Mouse (Mus musculus) intestine, postnatal 0 days (tissue): Measurements from ENCODE around the gene Sh3bgrl2. TPM values are rescaled to one million over a fixed set of nuclear protein-coding genes. Genes with fewer than 3 reads are reported as not detected.
"Not testable (repeated sequence)": the region's sequence is repeated elsewhere in the genome, so short reads cannot be mapped to it uniquely, and the experiment has no call there.

Experiments used
- ATAC-seq: fragments of 200-750 bp; cut with Nextera tagmentation; 2 replicates; pipeline ENCODE4 v1.8.0; 2017; ENCODE audit warnings: mild to moderate bottlenecking, moderate TSS enrichment, moderate library complexity
- H3K27ac ChIP-seq: fragments of 300-500 bp; sonication (generic); 2 replicates; pipeline ENCODE4 v1.5.1; 2014; ENCODE audit warnings: mild to moderate bottlenecking, low read depth, low read length, moderate library complexity
- H3K27me3 ChIP-seq: fragments of 300-500 bp; sonication (generic); replicated peaks from 2 replicates; pipeline ENCODE4 v1.6.1; 2014; ENCODE audit warnings: low read length, mixed read lengths; ENCODE audit not compliant: control insufficient read depth, insufficient read depth
- H3K36me3 ChIP-seq: fragments of 300-500 bp; sonication (generic); 2 replicates; pipeline ENCODE4 v1.6.1; 2014; ENCODE audit warnings: mild to moderate bottlenecking, moderate library complexity; ENCODE audit not compliant: control insufficient read depth, insufficient read depth
- H3K4me1 ChIP-seq: fragments of 300-500 bp; sonication (generic); replicated peaks from 2 replicates; pipeline ENCODE4 v1.6.1; 2014; ENCODE audit warnings: antibody characterized with exemption, low read length, mixed read lengths; ENCODE audit not compliant: control insufficient read depth, insufficient read depth
- H3K4me2 ChIP-seq: fragments of 300-500 bp; sonication (generic); replicated peaks from 2 replicates; pipeline ENCODE4 v1.6.1; 2014; ENCODE audit warnings: low read depth, mild to moderate bottlenecking, moderate library complexity
- H3K4me3 ChIP-seq: fragments of 300-500 bp; sonication (generic); 2 replicates; pipeline ENCODE4 v1.5.1; 2014; ENCODE audit warnings: low read depth, low read length
- H3K9ac ChIP-seq: fragments of 300-500 bp; sonication (generic); 2 replicates; pipeline ENCODE4 v1.6.1; 2014; ENCODE audit warnings: mild to moderate bottlenecking, low read depth, low read length
- H3K9me3 ChIP-seq: fragments of 300-500 bp; sonication (generic); 2 replicates; pipeline ENCODE4 v1.6.1; 2016; ENCODE audit warnings: mixed run types; ENCODE audit not compliant: control insufficient read depth
- CTCF ChIP-seq: sonication (generic); IDR thresholded peaks from 2 replicates; pipeline ENCODE4 v1.5.1; 2016; ENCODE audit warnings: low read depth, mild to moderate bottlenecking, control low read depth, antibody characterized with exemption, moderate library complexity
- WGBS: fragments of 180-500 bp; shearing (Covaris S2); extraction: QIAGEN DNeasy Blood & Tissue Kit; methylation state at CpG from one replicate; pipeline ENCODE4 v1.1.7; 2014; 5-methylcytosine and 5-hydroxymethylcytosine counted together
- polyA plus RNA-seq: library from polyadenylated mRNA; unstranded; fragments of >200 nt; fragmentation: Nextera tagmentation; extraction: Ambion mirVana; gene quantifications from 2 replicates; pipeline ENCODE4 v1.2.1, GENCODE M21; 2015

Gene Sh3bgrl2
- polyA plus RNA-seq: 19.1 and 21.7 TPM in 2 replicates

GRCm38 (mm10) chr9:83547830-83548689, at the start of gene Sh3bgrl2:
TSS of gene Sh3bgrl2 (plus strand) at chr9:83548327.
- peak; percentile 92 for ATAC-seq

DNA sequence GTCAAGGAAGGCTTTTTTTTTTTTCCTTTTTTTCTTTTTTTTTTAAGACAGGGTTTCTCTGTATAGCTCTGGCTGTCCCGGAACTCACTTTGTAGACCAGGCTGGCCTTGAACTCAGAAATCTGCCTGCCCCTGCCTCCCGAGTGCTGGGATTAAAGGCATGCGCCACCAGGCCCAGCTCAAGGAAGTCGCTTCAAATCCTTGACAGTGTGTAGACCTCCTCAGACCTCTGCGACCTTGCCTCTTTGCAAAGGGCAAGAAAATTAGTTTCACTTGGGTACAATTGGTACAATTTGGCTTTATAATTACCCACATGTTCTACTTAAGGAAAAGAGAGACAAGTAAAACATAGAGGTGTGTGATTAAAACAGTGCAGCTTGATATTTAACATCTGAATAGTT, 29.0 kb upstream of the Sh3bgrl2 start:
- ATAC-seq, H3K27ac ChIP-seq, H3K27me3 ChIP-seq, H3K9ac ChIP-seq, H3K4me2 ChIP-seq, H3K4me1 ChIP-seq, H3K4me3 ChIP-seq, H3K36me3 ChIP-seq, H3K9me3 ChIP-seq: not testable (repeated sequence)
- 81% methylated on average over 5 of the region's 5 CpGs for WGBS

More at GRCm38 (mm10) chr9:83547830-83548689, at the start of gene Sh3bgrl2:
- peak within 1 kb of the TSS; percentile 71 for H3K4me3 ChIP-seq
- no peaks in the 10 kb centered on the region for H3K27me3 ChIP-seq
- H3K4me1 ChIP-seq: peaks cover 4% of the 10 kb centered on the region; the same call in 1 of the 2 replicates
- H3K36me3 ChIP-seq: no peaks in the 10 kb centered on the region
- peak within 1 kb of the TSS; percentile 88 for H3K4me2 ChIP-seq
- no peaks in the 10 kb centered on the region for H3K9me3 ChIP-seq
- H3K27ac ChIP-seq: no peak within 1 kb of the TSS
- peak within 1 kb of the TSS; percentile 64 for H3K9ac ChIP-seq
- no peak for TF ChIP-seq CTCF
- 3% methylated on average over 76 of the region's 76 CpGs for WGBS

- no peaks in the 10 kb centered on the region for H3K4me1 ChIP-seq
- no peak overlapping the region for H3K4me2 ChIP-seq
- 79% methylated on average over 6 of the region's 6 CpGs for WGBS
- no peak overlapping the region for H3K9ac ChIP-seq
- H3K27ac ChIP-seq: no peak overlapping the region
- no peaks in the 10 kb centered on the region for H3K9me3 ChIP-seq
- no peaks in the 10 kb centered on the region for H3K36me3 ChIP-seq
- no peak overlapping the region for H3K4me3 ChIP-seq
- no peak for TF ChIP-seq CTCF
- no peak for ATAC-seq
- no peaks in the 10 kb centered on the region for H3K27me3 ChIP-seq
Observed at GRCm38 (mm10) chr9:83519510-83520155, 28.5 kb upstream of the Sh3bgrl2 start.

DNA sequence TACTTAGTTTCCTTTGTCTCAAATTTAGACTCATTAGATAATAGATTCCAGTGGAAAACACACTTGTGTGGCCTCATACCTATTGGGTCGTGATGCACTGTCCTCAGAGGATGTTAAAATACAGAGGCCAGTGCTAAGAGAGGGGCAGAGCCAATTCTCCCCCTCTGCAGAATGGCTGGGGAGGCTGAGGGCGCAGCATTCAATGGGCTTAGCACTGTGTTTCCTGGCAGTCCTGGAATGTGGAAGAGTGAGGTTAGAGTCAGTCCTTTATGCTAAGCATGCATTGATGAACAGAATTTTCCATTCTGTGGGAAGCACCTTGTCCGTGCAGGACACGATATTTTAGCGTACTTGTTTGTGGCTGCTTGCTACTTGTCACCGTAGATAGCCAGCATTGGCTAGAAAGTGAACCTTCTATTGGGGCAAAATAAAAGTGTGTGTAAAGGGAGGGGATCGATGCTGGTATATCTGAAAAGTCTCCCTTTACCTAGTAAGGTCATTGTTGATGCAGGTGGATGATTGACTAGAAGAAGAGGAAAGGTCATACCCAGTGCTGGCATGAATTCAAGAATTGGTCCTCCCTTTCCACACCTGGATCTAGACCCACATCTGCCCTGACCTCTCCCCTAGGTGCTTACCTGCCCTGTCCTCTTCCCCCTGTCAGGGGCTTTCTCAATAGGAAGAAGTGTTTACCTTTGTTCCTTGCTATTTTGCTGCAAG, 20.6 kb upstream of the Sh3bgrl2 start:
- ATAC-seq: peak; percentile 36; the same call in 1 of the 2 replicates
- no peaks in the 10 kb centered on the region for H3K4me1 ChIP-seq
- 48% methylated on average over 7 of the region's 7 CpGs for WGBS

GRCm38 (mm10) chr9:83533044-83533769, 14.9 kb upstream of the Sh3bgrl2 start:
- ATAC-seq: no peak

More for the DNA sequence above, 20.6 kb upstream of the Sh3bgrl2 start:
- Histone ChIP-seq H3K9ac (no peak overlapping the region), H3K4me3 (no peak overlapping the region), H3K4me2 (no peak overlapping the region), H3K36me3 (no peaks in the 10 kb centered on the region), H3K9me3 (no peaks in the 10 kb centered on the region), H3K27ac (no peak overlapping the region), H3K27me3 (no peaks in the 10 kb centered on the region)
- no peak for TF ChIP-seq CTCF

More at GRCm38 (mm10) chr9:83533044-83533769, 14.9 kb upstream of the Sh3bgrl2 start:
- TF ChIP-seq CTCF: no peak
- no peak overlapping the region for H3K27ac ChIP-seq
- no peak overlapping the region for H3K9ac ChIP-seq
- no peaks in the 10 kb centered on the region for H3K36me3 ChIP-seq
- H3K9me3 ChIP-seq: no peaks in the 10 kb centered on the region
- H3K4me3 ChIP-seq: no peak overlapping the region
- H3K4me1 ChIP-seq: no peaks in the 10 kb centered on the region
- H3K27me3 ChIP-seq: no peaks in the 10 kb centered on the region
- WGBS: 50% methylated on average over 5 of the region's 5 CpGs
- H3K4me2 ChIP-seq: no peak overlapping the region
